Mouse (Mus musculus): ENCODE data around the gene Cers2. TPM values are rescaled to one million over a fixed set of nuclear protein-coding genes. Genes with fewer than 3 reads are reported as not detected.

Cers2 gene
- total RNA-seq, 2 experiments from 2014 or later = 30.3 to 32.4 TPM

Other genes starting within 250 kb of the Cers2 start
- 10 to 100 TPM; 14.9 to 15.3 TPM for gene Pip5k1a, start 207.9 kb upstream of the Cers2 start, total RNA-seq (2021)
- 10 to 100 TPM; 32.1 to 32.5 TPM for gene Vps72, start 203.8 kb upstream of the Cers2 start, total RNA-seq (2021)
- 10 to 100 TPM; 34.7 to 36.3 TPM for gene Tmod4, start 190.3 kb upstream of the Cers2 start, total RNA-seq (2021)
- gene Scnm1, start 180.8 kb upstream of the Cers2 start, total RNA-seq (2021) = 10 to 100 TPM; 36.5 to 38.3 TPM
- gene Lysmd1, start 180.7 kb upstream of the Cers2 start, total RNA-seq (2021) = 1 to 10 TPM; 4.5 to 4.7 TPM
- gene Tnfaip8l2, start 172.4 kb upstream of the Cers2 start, total RNA-seq (2021) = 1 to 10 TPM; 2.2 to 2.6 TPM
- gene Sema6c, start 154.3 kb upstream of the Cers2 start, total RNA-seq (2021) = 1 to 10 TPM; 4.0 to 4.8 TPM
- gene Gabpb2, start 96.9 kb upstream of the Cers2 start, total RNA-seq (2021) = 10 to 100 TPM; 11.2 to 13.9 TPM
- gene Cdc42se1, start 86.1 kb upstream of the Cers2 start, total RNA-seq (2021) = 10 to 100 TPM; 19.3 to 21.8 TPM
- 1 to 10 TPM; 6.8 to 8.6 TPM for gene Mllt11, start 82.6 kb upstream of the Cers2 start, total RNA-seq (2021)
- not detected for gene Gm128, start 73.2 kb upstream of the Cers2 start, total RNA-seq (2021)
- not detected for gene Bnipl, start 63.6 kb upstream of the Cers2 start, total RNA-seq (2021)
- gene Mindy1, start 33.4 kb upstream of the Cers2 start, total RNA-seq (2021) = 10 to 100 TPM; 19.1 to 23.2 TPM
- 10 to 100 TPM; 25.5 to 25.6 TPM for gene Prune1, start 32.7 kb upstream of the Cers2 start, total RNA-seq (2021)
- gene Anxa9, start 7.6 kb upstream of the Cers2 start, total RNA-seq (2021) = under 1 TPM; 0.59 to 0.65 TPM
- 10 to 100 TPM; 10.9 to 11.6 TPM for gene Setdb1, start 42.4 kb downstream of the Cers2 start, total RNA-seq (2021)
- gene 4930558C23Rik, start 88.0 kb downstream of the Cers2 start, total RNA-seq (2021) = not detected
- gene Arnt, start 119.6 kb downstream of the Cers2 start, total RNA-seq (2021) = 10 to 100 TPM; 34.0 to 34.9 TPM
- 1 to 10 TPM; 5.5 to 7.4 TPM for gene Ctsk, start 184.5 kb downstream of the Cers2 start, total RNA-seq (2021)
- 10 to 100 TPM; 18.2 to 24.3 TPM for gene Ctss, start 212.0 kb downstream of the Cers2 start, total RNA-seq (2021)
- gene Hormad1, start 244.9 kb downstream of the Cers2 start, total RNA-seq (2021) = not detected

Measured in heart, adult 18-20 months (tissue).